Mouse (Mus musculus): ENCODE results near the gene Klri2. TPM values are rescaled to one million over a fixed set of nuclear protein-coding genes. Genes with fewer than 3 reads are reported as not detected.

Klri2 gene
- polyA plus RNA-seq (2014; fragmentation: Illumina TruSeq; extraction: RNeasy Lipid Tissue Mini Kit (QIAGEN cat#74804); ENCODE audit: low read depth, low replicate concordance), result 0.35 TPM

DNA sequence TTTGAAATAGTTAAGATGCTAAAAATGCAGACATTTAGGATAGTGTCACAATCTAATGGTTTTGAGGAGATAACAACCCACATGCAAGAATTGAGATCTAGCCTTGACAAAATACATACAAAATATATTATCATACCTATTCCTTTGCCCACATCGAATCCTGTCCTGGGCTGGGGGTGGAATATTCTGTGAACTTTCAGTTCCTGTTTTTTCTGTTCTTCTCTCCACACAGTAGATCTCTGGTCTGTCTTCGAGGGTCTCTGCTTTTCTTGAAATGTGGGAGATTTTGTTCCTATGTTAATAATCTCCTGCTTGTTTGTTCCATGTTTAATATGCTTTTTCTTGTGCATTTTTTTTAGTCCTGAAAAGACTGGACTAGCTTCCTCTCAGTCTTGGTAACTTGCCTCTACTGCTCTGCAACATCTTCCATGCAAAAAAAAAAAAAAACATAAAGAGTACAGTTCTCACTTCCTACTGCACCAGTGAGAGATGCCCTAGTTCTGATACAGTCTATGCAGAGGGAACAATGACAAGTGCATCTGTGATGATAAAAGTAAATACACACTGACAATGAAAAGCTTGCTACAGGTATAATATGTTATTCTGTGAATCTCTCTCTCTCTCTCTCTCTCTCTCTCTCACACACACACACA is at the start of gene Klri2:
Gene Klri2, minus strand, starts transcription at position 416 of the 653 bp plus-strand sequence.

DNA sequence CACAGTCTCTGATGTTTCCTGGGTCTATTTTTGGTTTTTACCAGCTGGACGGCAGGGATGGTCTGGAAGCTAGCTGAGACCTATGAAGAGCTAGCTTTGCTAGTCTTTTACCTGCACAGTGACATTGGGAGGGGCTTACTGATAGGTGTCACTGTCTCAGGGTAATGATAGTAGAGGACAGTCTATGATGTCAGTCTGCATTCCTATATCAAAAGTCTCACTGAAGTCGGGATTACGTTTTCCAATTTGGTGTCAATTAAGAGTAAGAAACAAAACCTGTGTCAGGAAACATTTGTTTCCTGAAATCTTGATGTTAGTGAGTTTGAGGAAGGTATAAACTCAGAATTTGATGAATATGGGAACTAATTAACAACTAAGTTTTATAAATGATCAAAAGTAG is 43.9 kb upstream of the Klri2 start, which contains the start of gene Gm156:
Gene Gm156, minus strand, starts transcription at position 101 of the 400 bp plus-strand sequence.

DNA sequence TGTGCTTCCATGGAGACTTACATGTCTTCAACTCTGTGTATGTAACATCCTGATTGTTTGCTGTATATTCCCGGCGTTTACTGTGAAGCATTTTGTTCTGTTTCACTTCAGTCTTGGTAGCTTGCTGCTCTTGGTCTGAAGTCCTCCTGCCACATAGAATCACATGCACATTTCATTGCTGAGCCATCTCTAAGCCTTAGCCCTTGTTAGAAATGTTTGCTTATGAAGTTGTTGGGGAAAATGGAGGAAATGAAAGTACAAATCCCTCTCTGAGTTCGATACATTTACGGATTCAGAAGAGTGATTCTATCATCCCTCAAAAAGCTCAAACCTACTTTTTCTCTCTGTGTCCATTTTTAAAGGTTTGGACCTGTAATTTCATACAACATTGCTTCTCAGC is 23.3 kb downstream of the Klri2 start, which contains the start of gene Klri1:
Gene Klri1, minus strand, starts transcription at position 101 of the 400 bp plus-strand sequence.

Other genes with a start within 250 kb of the Klri2 start
- 0.41 TPM for gene Olr1, start 233.3 kb downstream of the Klri2 start, polyA plus RNA-seq (2014; fragmentation: Illumina TruSeq; extraction: RNeasy Lipid Tissue Mini Kit (QIAGEN cat#74804); ENCODE audit: low read depth, low replicate concordance)
- not detected for gene Tmem52b, start 227.9 kb downstream of the Klri2 start, polyA plus RNA-seq (2014; fragmentation: Illumina TruSeq; extraction: RNeasy Lipid Tissue Mini Kit (QIAGEN cat#74804); ENCODE audit: low read depth, low replicate concordance)
- gene Gabarapl1, start 207.3 kb downstream of the Klri2 start, polyA plus RNA-seq (2014; fragmentation: Illumina TruSeq; extraction: RNeasy Lipid Tissue Mini Kit (QIAGEN cat#74804); ENCODE audit: low read depth, low replicate concordance), result 79.3 TPM
- 0.52 TPM for gene Klre1, start 162.6 kb downstream of the Klri2 start, polyA plus RNA-seq (2014; fragmentation: Illumina TruSeq; extraction: RNeasy Lipid Tissue Mini Kit (QIAGEN cat#74804); ENCODE audit: low read depth, low replicate concordance)
- gene Klrd1, start 148.7 kb downstream of the Klri2 start, polyA plus RNA-seq (2014; fragmentation: Illumina TruSeq; extraction: RNeasy Lipid Tissue Mini Kit (QIAGEN cat#74804); ENCODE audit: low read depth, low replicate concordance), result 3.4 TPM
- 2.4 TPM for gene Klrk1, start 116.6 kb downstream of the Klri2 start, polyA plus RNA-seq (2014; fragmentation: Illumina TruSeq; extraction: RNeasy Lipid Tissue Mini Kit (QIAGEN cat#74804); ENCODE audit: low read depth, low replicate concordance)
- not detected for gene Klrc3, start 97.1 kb downstream of the Klri2 start, polyA plus RNA-seq (2014; fragmentation: Illumina TruSeq; extraction: RNeasy Lipid Tissue Mini Kit (QIAGEN cat#74804); ENCODE audit: low read depth, low replicate concordance)
- 0.82 TPM for gene Klrc2, start 79.8 kb downstream of the Klri2 start, polyA plus RNA-seq (2014; fragmentation: Illumina TruSeq; extraction: RNeasy Lipid Tissue Mini Kit (QIAGEN cat#74804); ENCODE audit: low read depth, low replicate concordance)
- gene Klrc1, start 61.5 kb downstream of the Klri2 start, polyA plus RNA-seq (2014; fragmentation: Illumina TruSeq; extraction: RNeasy Lipid Tissue Mini Kit (QIAGEN cat#74804); ENCODE audit: low read depth, low replicate concordance), result 1.6 TPM
- gene Klri1, start 23.4 kb downstream of the Klri2 start, polyA plus RNA-seq (2014; fragmentation: Illumina TruSeq; extraction: RNeasy Lipid Tissue Mini Kit (QIAGEN cat#74804); ENCODE audit: low read depth, low replicate concordance), result not detected
- not detected for gene Gm156, start 43.8 kb upstream of the Klri2 start, polyA plus RNA-seq (2014; fragmentation: Illumina TruSeq; extraction: RNeasy Lipid Tissue Mini Kit (QIAGEN cat#74804); ENCODE audit: low read depth, low replicate concordance)
- gene Gm17631, start 122.2 kb upstream of the Klri2 start, polyA plus RNA-seq (2014; fragmentation: Illumina TruSeq; extraction: RNeasy Lipid Tissue Mini Kit (QIAGEN cat#74804); ENCODE audit: low read depth, low replicate concordance), result not detected
- not detected for gene Klra17, start 136.2 kb upstream of the Klri2 start, polyA plus RNA-seq (2014; fragmentation: Illumina TruSeq; extraction: RNeasy Lipid Tissue Mini Kit (QIAGEN cat#74804); ENCODE audit: low read depth, low replicate concordance)
- gene Klra5, start 177.2 kb upstream of the Klri2 start, polyA plus RNA-seq (2014; fragmentation: Illumina TruSeq; extraction: RNeasy Lipid Tissue Mini Kit (QIAGEN cat#74804); ENCODE audit: low read depth, low replicate concordance), result not detected

All from adrenal gland, adult 10 weeks (tissue).